Mouse (Mus musculus) thymus, postnatal 25 days (tissue): ENCODE measurements around the gene Psmb9.
"Not testable (repeated sequence)": the region's sequence is repeated elsewhere in the genome, so short reads cannot be mapped to it uniquely, and the experiment has no call there.

Experiments used
- DNase-seq: peaks from one replicate; pipeline ENCODE4 v3.0.0; 2022

Psmb9 gene

GRCm38 (mm10) chr17:34187261-34187916 is at the start of gene Psmb9, which contains the start of gene Tap1:
Gene Psmb9, minus strand, starts transcription at chr17:34187764.
Gene Tap1, plus strand, starts transcription at chr17:34187553.
- peak; percentile 100 for DNase-seq

- no peak for DNase-seq
Measured at GRCm38 (mm10) chr17:34236691-34237090, 49.1 kb upstream of the Psmb9 start.

GRCm38 (mm10) chr17:34234926-34235325 is 47.4 kb upstream of the Psmb9 start:
- DNase-seq = peak; percentile 92

DNA sequence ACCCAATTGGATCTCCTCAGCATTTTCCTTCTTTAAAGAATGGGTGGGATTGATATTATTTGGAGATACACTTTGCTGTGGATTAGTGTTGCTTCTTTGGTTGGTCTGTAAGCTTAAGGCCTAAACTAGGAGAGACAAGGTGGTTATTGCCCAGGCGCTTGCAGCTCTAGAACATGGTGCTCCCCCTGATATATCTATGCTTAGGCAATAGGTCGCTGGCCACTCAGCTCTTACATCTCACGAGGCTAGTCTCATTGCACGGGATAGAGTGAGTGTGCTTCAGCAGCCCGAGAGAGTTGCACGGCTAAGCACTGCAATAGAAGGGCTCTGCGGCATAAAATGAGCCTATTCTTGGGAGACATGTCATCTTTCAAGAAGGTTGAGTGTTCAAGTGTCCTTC is 44.5 kb upstream of the Psmb9 start:
- DNase-seq = not testable (repeated sequence)

DNA sequence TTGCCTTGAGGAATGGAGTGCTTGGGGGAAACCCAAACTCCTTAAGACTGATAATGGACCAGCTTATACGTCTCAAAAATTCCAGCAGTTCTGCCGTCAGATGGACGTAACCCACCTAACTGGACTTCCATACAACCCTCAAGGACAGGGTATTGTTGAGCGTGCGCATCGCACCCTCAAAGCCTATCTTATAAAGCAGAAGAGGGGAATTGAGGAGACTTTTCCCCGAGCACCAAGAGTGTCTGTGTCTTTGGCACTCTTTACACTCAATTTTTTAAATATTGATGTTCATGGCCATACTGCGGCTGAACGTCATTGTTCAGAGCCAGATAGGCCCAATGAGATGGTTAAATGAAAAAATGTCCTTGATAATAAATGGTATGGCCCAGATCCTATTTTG is 43.4 kb upstream of the Psmb9 start:
- not testable (repeated sequence) for DNase-seq

DNA sequence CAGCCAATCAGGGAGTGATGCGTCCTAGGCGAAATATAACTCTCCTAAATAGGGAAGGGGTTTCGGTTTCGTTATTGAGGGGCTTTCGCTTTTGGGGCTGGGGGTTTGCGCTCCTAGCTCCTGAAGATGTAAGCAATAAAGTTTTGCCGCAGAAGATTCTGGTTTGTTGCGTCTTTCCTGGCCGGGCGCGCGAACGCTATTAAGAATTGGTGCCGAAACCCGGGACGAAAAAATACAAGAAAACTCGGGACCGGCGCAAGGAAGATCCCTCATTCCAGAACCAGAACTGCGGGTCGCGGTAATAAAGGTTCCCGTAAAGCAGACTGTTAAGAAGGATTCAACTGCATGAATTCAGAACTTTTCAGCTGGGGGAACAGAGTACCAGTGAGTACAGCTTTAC is 38.3 kb upstream of the Psmb9 start:
- not testable (repeated sequence) for DNase-seq

DNA sequence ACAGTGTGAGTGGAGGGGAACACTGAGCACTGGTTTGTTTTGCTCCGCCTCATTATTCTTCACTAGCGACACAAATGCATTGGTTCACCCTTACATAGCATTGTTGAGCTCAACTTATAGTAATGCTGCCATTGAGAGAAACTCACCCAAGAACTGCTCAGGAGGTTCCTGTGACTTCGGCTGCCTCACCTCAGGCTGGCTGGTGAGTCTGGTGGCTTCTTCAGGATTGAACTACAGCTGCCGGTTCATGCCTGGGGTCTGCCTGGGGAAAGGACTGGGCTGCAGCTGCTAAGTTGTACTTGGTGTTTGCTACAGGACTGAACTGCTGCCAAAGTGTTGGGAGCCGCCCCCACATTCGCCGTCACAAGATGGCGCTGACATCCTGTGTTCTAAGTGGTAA is 37.9 kb upstream of the Psmb9 start:
- no peak for DNase-seq

- no peak for DNase-seq
Measured at GRCm38 (mm10) chr17:34224816-34225215, 37.3 kb upstream of the Psmb9 start.

DNA sequence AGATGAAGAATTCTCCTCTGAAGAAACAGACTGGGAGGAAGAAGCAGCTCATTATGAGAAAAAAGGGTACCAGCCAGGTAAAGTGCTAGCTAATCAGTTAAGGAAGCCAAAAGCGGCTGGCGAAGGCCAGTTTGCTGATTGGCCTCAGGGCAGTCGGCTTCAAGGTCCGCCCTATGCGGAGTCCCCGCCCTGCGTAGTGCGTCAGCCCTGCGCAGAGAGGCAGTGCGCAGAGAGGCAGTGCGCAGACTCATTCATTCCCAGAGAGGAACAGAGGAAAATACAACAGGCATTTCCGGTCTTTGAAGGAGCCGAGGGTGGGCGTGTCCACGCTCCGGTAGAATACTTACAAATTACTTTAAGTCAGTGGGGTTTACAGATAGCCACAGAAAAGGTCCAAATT is 32.8 kb upstream of the Psmb9 start:
- DNase-seq = not testable (repeated sequence)

GRCm38 (mm10) chr17:34219801-34220200 is 32.2 kb upstream of the Psmb9 start:
- DNase-seq = not testable (repeated sequence)

DNA sequence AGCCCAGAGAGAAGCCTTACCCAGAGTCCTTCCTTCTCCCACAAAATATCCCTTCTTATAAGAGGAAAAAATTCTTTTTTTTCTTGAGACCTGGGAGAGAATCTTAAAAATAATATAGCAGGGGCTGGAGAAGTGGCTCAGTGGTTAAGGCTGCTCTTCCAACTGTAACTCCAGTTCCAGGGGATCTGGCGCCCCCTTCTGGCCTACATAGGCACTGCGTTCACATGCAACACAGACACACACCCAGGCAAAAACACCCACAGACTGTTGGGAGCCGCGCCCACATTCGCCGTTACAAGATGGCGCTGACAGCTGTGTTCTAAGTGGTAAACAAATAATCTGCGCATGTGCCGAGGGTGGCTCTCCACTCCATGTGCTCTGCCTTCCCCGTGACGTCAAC is 31.5 kb upstream of the Psmb9 start:
- DNase-seq = peak; percentile 89

DNA sequence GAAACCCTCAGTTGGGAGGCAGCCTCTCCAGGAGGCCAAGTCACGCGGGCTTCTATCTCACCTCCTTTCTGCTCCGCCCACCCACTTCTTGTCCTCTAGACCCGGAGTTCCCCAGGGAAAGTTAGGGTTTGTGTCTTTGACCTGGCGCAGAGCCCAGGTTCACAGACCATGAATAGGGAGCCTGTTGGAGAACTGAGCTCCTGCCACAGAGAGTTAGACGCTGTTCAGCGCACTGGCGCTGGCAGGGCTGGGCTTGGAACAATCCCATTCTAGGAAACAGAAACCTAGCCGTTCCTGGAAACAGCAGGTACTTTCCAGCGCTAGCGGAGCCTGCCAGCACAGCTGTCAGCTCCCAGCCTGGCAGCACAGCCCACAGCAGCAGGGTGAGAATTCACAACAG is 31.1 kb upstream of the Psmb9 start:
- no peak for DNase-seq

GRCm38 (mm10) chr17:34217986-34218385 is 30.4 kb upstream of the Psmb9 start:
- DNase-seq = no peak

DNA sequence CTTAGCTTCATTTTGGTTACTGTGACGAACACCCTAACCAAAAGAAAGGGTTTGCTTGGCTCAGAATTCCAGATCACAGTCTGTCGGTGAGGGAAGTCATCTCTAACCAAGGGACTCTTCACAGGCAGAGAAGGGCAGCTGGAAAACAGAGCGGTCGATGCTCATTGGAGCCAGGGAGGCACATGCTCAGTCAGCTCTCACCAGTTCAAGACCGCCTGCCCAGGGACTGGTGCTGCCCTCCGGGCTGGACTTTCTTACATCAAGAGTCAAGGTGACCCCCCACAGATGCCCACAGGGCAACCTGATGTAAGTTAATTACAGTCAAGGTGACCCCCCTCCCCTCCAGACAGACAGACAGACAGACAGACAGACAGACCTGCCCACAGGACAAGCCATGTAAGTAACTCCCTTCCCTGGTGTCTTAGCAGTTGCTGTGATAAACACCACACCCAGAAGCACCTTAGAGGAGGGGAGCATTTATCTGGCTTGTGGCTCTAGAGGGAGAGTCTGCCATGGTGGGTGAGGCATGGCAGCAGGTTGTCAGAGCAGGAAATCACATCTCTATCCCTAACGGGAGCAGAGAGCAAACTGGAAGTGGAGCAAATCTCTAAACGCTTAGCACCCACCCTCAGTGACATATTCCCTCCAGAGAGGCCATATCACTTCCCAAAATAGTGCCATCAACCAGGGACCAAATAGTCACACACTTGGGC is 29.8 kb upstream of the Psmb9 start:
- peak; percentile 4 for DNase-seq

GRCm38 (mm10) chr17:34215176-34215575 is 27.6 kb upstream of the Psmb9 start:
- DNase-seq = peak; percentile 0

DNA sequence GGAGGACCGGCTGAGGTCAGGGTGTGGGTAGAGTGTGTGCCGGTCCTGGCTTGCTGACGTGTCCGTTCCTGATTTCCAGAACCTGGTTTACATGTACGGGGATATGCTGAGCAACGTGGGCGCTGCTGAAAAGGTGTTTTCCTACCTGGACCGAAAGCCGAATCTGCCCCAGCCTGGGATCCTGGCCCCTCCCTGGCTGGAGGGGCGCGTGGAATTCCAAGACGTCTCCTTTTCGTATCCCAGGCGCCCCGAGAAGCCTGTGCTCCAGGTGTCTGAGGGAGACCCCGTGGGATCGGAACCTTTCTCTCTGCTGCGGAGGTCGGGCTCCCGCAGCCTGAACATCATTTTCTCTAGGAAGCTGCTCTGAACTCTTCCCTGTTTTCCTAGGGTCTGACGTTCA is 26.4 kb upstream of the Psmb9 start:
- DNase-seq = peak; percentile 1

GRCm38 (mm10) chr17:34211746-34212365 is 24.3 kb upstream of the Psmb9 start:
- DNase-seq = peak; percentile 85

DNA sequence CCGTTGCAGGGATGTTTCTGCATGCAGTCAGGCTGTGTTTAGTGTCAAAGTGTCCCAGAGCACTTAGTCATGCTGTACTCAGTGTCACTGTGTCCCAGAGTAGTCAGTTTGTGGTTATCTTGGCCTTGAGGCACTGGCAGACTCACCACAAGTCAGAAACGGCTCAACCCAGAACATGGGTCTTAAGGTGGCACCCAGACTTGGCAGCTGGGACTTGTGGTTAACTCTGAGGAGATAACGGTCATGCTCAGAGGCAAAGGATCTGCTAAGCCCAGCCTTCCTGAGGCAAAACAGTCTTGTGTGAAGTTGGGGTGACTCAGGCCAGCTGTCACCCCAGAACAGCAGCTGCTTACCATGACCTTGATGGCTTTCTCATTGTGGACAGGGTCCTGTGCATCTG is 23.0 kb upstream of the Psmb9 start:
- peak; percentile 70 for DNase-seq

DNA sequence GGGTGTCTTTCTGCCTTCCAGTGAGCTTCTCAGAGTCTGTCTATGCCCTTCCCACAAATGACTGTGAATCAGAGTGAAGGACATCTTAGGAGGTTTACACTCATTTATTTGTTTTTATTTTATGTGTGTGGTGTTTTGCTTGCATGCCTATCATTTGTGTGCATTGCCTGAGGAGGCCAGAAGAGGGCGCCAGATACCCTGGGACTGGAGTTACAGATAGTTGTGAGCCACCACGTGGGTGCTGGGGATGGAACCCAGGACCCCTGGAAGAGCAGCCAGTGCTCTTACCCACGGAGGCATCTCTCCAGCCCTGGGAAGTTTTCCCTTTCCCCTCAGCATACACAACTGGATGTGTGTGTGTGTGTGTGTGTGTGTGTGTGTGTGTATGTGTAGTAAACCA is 22.1 kb upstream of the Psmb9 start:
- DNase-seq = peak; percentile 51

DNA sequence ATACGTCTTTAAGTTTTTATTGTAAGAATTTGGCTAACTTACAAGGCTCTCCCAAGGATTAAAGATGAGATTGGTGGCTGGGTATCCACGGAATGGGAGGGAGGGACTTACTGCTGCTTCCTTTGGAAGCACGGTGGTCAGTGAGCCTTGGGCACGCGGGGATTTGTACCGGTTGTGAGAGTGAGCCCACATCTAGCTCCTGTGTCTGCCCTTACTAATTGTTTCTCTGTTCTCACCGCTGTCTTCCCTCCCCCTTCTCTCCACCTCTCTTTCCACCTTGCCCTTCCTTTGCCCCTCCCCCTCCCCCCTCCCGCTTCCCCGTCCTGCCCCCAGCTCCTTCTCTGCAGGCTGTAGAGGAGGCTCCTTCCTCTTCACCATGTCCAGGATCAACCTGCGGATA is 20.9 kb upstream of the Psmb9 start:
- no peak for DNase-seq

GRCm38 (mm10) chr17:34207866-34208265 is 20.3 kb upstream of the Psmb9 start:
- no peak for DNase-seq

DNA sequence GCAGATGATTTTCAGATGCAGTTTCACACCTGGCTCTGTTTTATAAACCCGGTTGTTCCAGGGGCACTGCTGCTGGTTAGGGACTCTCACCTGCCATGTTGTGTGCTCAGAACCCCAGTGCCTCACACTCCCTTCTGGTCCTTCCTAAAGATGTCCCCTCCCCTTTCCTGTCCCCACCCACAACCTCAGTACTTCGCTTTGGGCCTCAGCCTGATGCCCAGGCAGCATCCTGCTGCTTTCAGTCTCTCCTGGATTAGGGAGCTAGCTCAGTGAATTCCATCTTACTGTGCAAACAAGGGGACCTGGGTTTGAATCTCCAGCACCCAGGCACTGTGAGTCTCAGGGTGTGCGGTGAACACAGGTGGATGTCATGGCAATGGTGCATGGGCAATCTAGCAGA is 19.9 kb upstream of the Psmb9 start:
- peak; percentile 60 for DNase-seq

GRCm38 (mm10) chr17:34206731-34207130 is 19.2 kb upstream of the Psmb9 start:
- no peak for DNase-seq

DNA sequence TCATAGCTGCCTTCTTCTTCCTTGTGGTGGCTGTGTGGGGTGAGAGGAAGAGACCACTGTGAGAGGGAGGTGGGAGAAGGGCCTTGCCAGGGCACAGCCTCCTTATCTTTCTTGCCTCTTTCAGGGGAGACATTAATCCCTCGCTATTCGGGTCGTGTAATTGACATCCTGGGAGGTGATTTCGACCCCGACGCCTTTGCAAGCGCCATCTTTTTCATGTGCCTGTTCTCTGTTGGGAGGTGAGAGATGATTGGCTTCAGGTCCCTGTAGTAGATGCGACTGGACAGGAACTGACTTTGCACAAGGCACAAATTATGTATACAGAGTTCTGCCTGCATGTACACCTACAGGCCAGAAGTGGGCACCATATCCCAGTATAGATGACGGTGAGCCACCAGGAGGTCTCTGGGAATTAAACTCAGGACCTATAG is 18.2 kb upstream of the Psmb9 start:
- peak; percentile 67 for DNase-seq
